Mouse (Mus musculus) E14TG2a.4 (cell line): ENCODE data around the gene Sec22a.

Experiments
- CTCF ChIP-seq: conservative IDR thresholded peaks from 2 replicates; pipeline ENCODE4 v1.5.1; 2014; ENCODE audit warnings: low read length
- NANOG ChIP-seq: IDR thresholded peaks from 2 replicates; pipeline ENCODE4 v1.6.1; 2014; ENCODE audit warnings: borderline replicate concordance, low read length, mixed read lengths

- TF ChIP-seq CTCF (no peak), NANOG (no peak)
Measured at GRCm38 (mm10) chr16:35306631-35307030, 57.1 kb downstream of the Sec22a start.
